Mouse (Mus musculus): ENCODE data around the gene Phf3.

Gene Phf3

GRCm38 (mm10) chr1:30815609-30816008 is 58.1 kb downstream of the Phf3 start:
- DNase-seq = no peak

- no peak for DNase-seq
These were observed 58.7 kb downstream of the Phf3 start for GRCm38 (mm10) chr1:30814987-30815386.

- no peak for DNase-seq
These were observed 65.5 kb downstream of the Phf3 start for GRCm38 (mm10) chr1:30808101-30808699.

GRCm38 (mm10) chr1:30805688-30806285 is 67.9 kb downstream of the Phf3 start:
- no peak for DNase-seq

- DNase-seq = no peak
These were observed 68.8 kb downstream of the Phf3 start for GRCm38 (mm10) chr1:30804919-30805318.

- no peak for DNase-seq
These were observed 71.8 kb downstream of the Phf3 start for GRCm38 (mm10) chr1:30801911-30802310.

- no peak for DNase-seq
These were observed 74.4 kb downstream of the Phf3 start for GRCm38 (mm10) chr1:30799277-30799834.

- no peak for DNase-seq
These were observed 79.1 kb downstream of the Phf3 start for GRCm38 (mm10) chr1:30794606-30795005.

GRCm38 (mm10) chr1:30793357-30793883 is 80.3 kb downstream of the Phf3 start:
- DNase-seq = no peak

- no peak for DNase-seq
These were observed 80.8 kb downstream of the Phf3 start for GRCm38 (mm10) chr1:30792935-30793334.

GRCm38 (mm10) chr1:30790220-30790619 is 83.5 kb downstream of the Phf3 start:
- DNase-seq = no peak

- no peak for DNase-seq
These were observed 84.0 kb downstream of the Phf3 start for GRCm38 (mm10) chr1:30789689-30790088.

GRCm38 (mm10) chr1:30789001-30789400 is 84.7 kb downstream of the Phf3 start:
- DNase-seq = peak; percentile 65 to 69

- DNase-seq = no peak
These were observed 87.1 kb downstream of the Phf3 start for GRCm38 (mm10) chr1:30786583-30786982.

- no peak for DNase-seq
These were observed 90.0 kb downstream of the Phf3 start for GRCm38 (mm10) chr1:30783741-30784140.

- peak; percentile 58 to 73 for DNase-seq
These were observed 93.4 kb downstream of the Phf3 start for GRCm38 (mm10) chr1:30780293-30780692.

- DNase-seq = no peak
These were observed 94.2 kb downstream of the Phf3 start for GRCm38 (mm10) chr1:30779562-30779961.

GRCm38 (mm10) chr1:30778374-30779005 is 95.2 kb downstream of the Phf3 start:
- DNase-seq = peak; percentile 44 to 64

- no peak for DNase-seq
These were observed 97.5 kb downstream of the Phf3 start for GRCm38 (mm10) chr1:30776196-30776595.

GRCm38 (mm10) chr1:30773662-30774061 is 100.1 kb downstream of the Phf3 start:
- peak; percentile 22 to 48 for DNase-seq

- peak; percentile 70 to 82 for DNase-seq
These were observed 100.9 kb downstream of the Phf3 start for GRCm38 (mm10) chr1:30772851-30773250.

- peak; percentile 45 to 59 for DNase-seq
These were observed 101.9 kb downstream of the Phf3 start for GRCm38 (mm10) chr1:30771772-30772171.

- DNase-seq = peak; percentile 42 to 46
These were observed 103.1 kb downstream of the Phf3 start for GRCm38 (mm10) chr1:30770599-30770998.

- no peak for DNase-seq
These were observed 116.9 kb downstream of the Phf3 start for GRCm38 (mm10) chr1:30756794-30757193.

All from cerebellum, postnatal 10 days (tissue).